Mouse (Mus musculus) large intestine, adult 2 months (tissue): ENCODE data around the gene Fgf2. TPM values are rescaled to one million over a fixed set of nuclear protein-coding genes. Genes with fewer than 3 reads are reported as not detected.
A peak's percentile ranks its signal among the peaks of the same experiment; 100 is the strongest.

Experiments used
- DNase-seq: peaks from one replicate; pipeline ENCODE4 v3.0.0-alpha.2; 2012; ENCODE audit warnings: low read depth, low spot score
- WGBS: fragments of 180-500 bp; shearing (Covaris S2); methylation state at CpG from one replicate; pipeline ENCODE4 v1.1.7; 2018; 5-methylcytosine and 5-hydroxymethylcytosine counted together
- polyA plus RNA-seq: library from polyadenylated mRNA; depleted of rRNA; stranded (reverse); fragments of >200 nt; gene quantifications from 2 replicates; pipeline ENCODE4 v1.2.3, GENCODE M21; 2012; rRNA removed

The Fgf2 gene
- polyA plus RNA-seq = 0.57 and 0.82 TPM in 2 replicates

DNA sequence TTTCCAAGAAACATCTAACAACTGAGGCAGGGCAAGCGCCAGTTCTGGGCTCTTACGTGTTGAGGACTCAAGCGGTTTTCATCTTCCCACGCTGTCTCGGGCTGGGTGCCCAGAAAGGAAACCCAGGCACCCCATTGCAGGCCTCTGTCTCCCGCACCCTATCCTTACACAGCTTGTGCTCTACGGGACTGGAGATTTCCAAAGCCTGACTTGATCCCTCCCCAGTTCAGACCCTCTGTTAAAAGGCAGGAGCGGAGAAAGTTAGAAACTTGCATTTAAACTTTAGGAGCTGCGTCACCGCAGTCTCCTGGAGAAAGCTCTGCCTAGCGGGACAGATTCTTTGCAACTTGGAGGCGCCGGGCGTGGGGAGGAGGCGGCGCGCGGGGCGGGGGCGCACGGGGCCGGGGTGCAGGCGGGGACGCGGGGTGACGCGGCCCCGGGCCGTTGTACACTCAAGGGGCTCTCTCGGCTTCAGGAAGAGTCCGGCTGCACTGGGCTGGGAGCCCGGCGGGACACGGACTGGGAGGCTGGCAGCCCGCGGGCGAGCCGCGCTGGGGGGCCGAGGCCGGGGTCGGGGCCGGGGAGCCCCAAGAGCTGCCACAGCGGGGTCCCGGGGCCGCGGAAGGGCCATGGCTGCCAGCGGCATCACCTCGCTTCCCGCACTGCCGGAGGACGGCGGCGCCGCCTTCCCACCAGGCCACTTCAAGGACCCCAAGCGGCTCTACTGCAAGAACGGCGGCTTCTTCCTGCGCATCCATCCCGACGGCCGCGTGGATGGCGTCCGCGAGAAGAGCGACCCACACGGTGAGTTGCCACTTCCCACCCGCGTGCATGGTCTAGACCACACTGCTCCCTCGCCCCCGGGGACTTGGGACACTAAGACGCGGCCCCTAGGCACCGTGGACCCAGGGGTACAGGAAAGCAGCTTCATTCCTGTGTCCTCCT, at the start of gene Fgf2:
TSS of gene Fgf2 (plus strand) at position 126 of the 945 bp plus-strand sequence.
- no peak for DNase-seq
- 3% methylated on average over 75 of the region's 75 CpGs for WGBS

DNA sequence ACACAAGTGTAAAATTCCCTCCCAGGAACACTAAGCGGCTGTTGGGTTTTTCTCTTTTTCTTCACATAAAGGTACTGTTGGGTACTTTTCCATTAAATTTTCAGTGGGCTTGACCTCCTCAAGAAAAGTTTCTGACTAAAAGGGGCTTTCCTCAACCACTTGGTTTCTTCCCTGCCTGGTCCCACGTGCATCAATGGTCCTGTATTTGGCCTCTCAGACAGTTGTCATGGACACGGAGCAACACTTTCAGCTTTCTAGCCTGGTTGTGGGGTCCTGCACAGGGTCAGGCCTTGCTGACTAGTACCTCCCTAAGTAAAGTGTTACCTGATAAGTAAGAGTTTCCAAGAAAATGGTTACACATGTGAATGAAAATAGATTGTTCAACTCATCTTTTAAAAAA, 48.7 kb upstream of the Fgf2 start:
- WGBS = 78% methylated on average over 3 of the region's 3 CpGs
- no peak for DNase-seq

DNA sequence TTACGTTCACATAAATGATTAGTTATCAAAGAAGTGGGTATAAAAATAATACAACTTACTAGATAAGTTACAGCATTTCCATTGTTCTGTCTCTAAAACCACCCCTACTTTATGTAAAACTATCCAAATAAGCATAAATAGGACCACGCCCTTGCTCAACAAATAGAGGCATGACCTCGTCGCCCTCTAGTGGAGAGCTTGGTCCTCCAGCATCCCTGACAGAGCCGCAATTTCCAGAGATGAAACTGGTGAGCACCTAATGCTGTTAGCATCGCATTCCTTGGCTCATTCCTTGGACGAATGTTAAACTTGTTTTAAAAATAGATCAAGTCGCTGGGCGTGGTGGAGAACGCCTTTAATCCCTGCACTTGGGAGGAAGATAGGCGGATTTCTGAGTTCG, 45.5 kb upstream of the Fgf2 start:
- 40% methylated on average over 12 of the region's 12 CpGs for WGBS
- no peak for DNase-seq

DNA sequence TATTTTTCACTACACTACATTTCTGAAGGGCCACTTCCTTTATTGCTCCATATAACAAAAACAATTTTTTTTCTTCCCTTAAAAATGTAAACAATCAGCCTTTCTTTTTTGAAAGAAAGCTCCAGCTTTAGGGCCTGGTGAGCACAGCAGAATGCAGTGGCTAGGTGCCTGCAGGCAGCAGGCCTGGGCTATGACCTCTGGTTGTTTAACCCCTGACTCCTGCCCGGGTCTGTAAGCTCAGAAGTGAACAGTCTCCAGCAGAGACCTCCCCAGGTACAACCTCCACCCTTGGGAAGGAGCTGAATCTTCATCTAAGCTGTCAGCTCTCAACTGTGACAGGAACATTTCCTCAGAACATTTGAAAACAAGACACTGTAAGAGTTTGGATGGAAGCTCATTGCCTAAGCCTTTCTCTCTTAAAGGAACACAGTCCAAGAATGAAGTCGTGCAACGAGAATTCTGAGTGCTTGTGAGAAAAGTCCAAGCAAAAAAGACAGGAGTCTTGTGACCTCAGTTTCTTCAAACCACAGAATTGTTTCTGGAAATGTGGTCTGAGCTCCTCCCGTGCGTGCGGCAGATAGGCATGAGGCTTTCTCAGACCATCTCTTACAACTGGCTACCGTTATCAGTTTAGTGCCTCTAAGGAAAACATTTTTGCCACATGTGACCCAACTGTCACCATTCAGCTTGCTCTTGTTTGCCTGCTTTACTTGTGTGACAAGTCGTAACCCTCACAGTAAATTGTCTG, 44.6 kb upstream of the Fgf2 start:
- DNase-seq = no peak
- WGBS = 58% methylated on average over 8 of the region's 8 CpGs

DNA sequence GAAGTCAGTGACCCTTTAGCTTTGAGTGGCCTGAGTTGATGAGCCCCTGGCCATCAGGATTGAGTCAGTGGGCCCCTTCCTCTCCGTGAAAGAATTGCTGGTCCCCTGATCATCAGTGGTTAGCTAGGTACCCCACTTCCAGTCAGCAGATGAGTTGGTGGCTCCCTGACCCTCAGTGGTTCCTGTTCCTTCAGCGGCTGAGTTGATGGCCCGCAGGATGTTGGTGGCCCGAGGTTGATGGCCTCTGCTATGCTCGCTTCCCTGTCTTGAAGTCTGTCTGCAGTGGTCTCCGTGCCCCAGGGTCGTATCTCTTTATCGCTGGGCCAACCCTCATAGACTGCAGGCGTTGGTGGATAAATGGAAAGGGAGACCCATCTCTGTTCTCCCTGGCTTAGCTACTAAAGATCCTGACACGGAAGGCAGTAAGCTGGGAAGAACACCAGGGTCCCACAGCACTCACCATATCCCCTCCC, 36.2 kb upstream of the Fgf2 start:
- WGBS = 2% methylated on average over 10 of the region's 10 CpGs
- no peak for DNase-seq

DNA sequence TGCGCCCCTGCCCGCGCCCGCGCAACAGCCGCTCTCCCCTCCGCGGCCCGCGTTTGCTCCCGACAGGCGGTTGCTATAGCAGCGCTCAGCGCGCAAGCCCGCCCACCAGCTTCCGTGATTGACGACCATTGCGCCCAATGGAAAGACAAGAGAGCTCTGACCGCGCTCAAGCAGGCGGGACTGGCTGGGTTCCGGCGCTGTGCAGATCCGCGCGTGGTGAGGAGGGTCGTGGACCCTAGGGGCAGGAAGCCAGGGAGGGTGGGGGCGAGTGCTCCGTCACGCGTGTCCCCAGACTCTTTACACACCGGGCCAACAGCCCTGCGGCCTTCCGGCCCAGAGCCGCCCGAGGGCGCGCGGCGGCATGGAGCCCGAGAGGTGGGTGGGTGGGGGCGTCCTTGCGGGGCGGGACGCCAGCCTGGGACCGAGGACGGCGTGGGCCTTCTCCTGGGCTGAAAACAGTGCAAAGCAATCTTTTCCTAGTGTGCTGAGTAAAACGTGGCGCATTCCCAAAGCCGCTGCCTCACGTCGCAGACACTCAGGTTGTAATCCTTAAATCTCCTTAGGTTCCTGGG, 35.7 kb upstream of the Fgf2 start, which contains the start of the genes Bbs12 and Cetn4:
TSS of gene Bbs12 (plus strand) at position 185 of the 572 bp plus-strand sequence.
TSS of gene Cetn4 (minus strand) at position 339 of the 572 bp plus-strand sequence.
- 1% methylated on average over 53 of the region's 54 CpGs for WGBS
- peak; percentile 64 for DNase-seq

DNA sequence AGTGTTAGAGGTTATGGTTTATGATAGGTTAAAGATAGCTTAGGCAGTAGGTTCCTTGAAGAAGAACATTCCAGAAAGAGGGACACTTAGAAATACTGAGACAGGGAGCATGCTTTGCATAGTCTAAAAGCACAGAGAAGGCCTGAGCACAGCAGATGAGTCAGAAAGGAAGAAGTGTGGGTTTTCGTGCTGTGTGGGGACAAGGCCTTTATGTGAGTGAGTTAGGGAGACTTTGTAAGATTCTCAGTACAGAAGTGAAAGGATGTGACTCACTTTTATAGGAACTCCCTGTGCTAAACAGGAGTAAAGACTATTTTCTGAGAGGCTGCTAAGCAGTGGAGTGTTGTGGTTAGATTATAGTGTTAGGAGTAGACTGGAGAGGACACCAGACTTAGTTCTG, 34.8 kb upstream of the Fgf2 start:
- DNase-seq = no peak

DNA sequence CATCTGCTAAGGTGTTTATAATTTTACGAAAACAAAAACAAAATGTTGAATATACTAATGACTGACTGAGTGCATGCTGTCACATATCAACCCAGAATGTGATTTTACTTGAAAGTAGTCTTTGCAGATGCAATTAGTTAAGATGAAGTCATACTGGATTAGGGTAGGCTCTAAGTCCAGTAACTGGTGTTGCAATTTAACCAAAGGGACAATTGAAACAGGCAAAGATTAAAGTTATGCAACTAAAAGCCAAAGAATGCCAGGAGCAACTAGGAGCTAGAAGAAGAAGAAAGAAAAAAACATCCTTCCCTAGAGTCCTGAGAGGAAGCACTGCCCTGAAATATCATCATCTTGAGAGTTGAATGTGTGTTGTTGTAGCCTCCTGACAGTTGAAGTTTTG, 31.9 kb upstream of the Fgf2 start:
- 88% methylated on average over 1 of the region's 1 CpGs for WGBS
- no peak for DNase-seq

More for the DNA sequence above, 34.8 kb upstream of the Fgf2 start:
- WGBS = 17% methylated on average over 1 of the region's 1 CpGs

DNA sequence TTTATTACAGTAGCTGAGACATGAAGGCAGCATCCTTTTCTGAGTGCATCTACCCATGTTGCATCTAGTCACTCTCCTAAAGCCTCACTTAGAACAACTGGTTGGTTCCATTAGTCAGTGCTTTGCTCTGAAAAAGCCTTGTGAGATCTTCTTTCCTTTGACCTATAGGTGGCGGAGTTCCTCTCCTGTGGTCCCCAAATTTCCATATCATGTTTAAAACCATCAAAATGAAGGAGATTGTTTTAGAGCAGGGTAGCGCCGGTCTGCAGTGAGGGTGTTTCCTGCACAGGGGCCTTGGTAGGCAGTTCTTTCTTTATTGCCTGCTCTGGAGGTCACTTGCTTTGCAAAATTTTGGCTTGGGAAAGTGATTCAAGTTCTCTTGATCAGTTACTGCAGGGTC, 23.8 kb upstream of the Fgf2 start:
- no peak for DNase-seq
- WGBS = 36% methylated on average over 3 of the region's 3 CpGs

DNA sequence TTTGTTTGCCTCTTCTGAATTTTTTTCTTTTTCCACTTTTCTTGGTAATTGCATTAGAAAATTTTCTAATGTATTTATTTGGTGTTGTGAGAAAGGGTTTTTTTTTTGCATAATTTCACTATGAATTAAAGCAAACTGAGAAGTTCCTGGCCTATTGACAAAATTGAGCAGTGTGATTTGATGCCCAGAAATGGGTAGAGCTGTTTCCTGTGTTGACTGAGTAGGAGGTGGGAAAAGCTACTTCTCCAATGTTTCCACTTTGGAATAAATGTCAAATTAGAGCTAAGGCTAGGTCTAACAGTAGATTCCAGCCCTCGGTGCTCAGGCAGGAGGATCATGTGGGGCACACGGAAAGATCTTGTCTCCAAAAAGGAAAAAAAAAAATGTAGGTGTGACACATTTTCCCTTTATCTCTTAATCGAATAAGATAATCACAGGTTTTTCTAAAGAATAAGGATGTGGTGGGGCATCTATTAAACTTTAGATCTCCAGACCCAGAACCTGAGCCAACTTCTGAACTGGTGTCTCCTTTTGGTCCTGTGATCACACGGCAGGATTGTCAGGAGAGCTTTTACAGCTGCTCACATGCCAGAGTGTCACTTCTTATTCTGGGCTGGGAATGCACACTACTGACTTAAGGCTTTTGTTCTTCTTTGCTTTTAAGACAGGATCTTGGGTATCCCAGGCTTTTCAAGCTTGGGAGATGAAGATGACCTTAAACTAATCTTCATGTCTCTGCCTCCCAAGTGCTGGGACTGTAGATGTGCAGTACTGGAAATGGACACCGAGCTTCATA, 22.6 kb upstream of the Fgf2 start:
- 82% methylated on average over 5 of the region's 5 CpGs for WGBS
- no peak for DNase-seq

DNA sequence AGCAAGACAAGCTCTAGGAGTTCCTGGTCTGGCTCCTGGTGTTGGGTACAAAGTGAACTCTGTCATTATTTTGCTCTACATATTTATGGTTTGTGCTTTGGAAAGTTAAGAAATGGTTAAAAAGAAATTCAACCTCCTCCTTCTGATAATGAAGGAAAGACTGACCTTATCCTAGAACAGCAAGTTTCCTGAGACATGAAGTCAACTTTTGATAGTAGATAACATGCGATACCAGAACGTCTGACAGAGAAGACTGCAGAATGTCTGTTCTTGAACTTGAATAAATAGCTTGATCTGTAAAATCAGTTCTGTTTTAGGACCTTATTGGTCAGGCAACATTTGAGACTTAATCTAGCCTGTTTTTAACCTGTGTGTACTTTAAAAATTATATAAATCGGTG, 21.5 kb upstream of the Fgf2 start:
- no peak for DNase-seq
- WGBS = 90% methylated on average over 3 of the region's 3 CpGs

DNA sequence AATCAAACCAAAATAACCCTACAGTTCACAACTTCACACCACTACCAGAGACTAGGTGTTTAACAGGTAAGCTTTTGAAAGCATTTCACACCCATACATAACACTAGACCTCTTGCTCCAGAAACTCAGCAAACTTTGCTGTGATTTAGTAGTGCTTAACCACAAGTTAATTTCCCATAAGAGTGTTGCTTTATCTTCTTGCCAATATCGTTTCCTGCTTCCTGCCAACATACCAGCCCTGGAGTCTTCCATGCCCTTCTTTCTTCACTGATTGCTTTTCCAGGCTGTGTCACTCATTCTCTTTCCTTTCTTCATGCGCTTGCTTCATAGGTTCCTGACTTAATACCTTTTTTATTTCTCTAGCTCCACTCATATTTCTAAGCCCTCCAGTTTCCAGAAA, 19.7 kb upstream of the Fgf2 start:
- no peak for DNase-seq
- WGBS = 63% methylated on average over 2 of the region's 2 CpGs

DNA sequence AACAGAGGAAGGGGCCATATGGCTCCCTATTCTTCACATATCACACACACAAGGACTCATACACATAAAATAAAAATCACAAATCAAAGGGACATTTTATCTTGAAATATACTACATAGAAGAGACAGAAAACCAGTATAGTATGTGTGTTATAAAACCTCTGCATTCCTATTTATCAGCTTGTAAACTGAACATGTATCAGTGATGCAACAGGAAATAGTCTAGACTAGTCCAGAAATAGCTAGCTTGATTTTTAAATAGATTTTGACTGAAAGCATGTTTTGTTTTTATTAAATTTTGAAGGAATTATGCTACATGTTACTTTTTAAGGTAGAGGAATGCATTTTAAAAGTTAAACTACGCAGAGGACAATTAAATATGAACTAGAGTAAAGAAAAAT, 18.2 kb upstream of the Fgf2 start:
- WGBS = 87% methylated on average over 1 of the region's 1 CpGs
- no peak for DNase-seq

DNA sequence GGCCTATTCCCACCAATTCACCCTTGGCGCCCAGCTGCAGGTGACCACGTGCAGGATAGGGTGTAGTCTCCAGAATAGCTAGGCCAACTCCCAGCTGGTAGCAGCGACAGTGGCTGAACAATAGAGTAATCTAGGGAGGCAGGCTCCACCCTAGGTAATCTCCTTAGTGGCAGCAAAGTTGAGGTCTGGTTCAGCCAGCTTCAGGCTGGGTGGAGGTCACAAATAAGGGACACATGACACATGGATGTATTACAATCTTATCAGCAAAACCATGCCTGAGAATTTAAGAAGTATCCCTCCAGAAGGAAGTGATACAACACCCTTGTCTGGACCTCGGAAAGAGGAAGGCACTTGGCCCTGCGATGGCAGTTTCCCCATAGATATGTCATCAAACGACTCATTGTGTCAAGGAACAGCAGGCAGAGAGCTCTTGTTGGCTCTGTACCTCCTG, 16.1 kb upstream of the Fgf2 start:
- WGBS = 57% methylated on average over 6 of the region's 6 CpGs
- DNase-seq = no peak

DNA sequence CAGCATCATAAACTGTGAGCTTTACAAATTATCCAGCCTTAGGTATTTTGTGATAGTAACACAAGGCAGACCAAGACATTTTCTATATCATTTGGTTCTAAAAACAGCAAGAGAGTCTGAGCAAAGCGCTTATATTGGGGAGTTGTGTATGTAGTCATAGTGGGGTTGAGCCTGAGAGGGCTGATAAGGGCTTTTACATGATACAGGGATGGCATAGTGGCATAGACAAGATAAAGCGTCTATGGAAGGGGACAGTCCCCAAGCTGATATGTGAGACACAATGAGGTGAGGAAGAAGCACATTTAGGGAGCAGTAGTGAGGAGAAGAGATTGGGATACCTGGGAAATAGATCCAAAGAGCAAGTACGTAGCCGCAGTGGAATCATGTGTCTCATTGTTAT, 14.1 kb upstream of the Fgf2 start:
- no peak for DNase-seq
- WGBS = 94% methylated on average over 4 of the region's 4 CpGs

DNA sequence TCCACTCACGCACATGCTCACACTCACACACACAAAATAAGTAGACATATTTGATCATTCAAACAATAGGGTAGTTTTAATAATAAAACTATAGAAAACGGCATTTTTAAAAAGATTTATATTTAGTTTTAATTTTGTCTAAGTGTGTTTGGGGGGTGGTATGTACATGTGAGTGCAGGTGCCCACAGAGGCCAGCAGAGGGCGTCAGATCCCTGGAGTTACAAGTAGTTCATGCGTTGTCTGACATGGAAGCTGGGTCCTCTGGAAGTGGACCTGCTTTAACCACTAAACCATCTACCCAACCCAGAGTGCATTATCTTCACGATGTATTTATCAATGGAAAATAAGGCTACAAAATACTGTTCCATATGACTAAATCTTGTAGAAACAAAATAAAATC, 7.0 kb upstream of the Fgf2 start:
- no peak for DNase-seq
- WGBS = 70% methylated on average over 5 of the region's 5 CpGs

DNA sequence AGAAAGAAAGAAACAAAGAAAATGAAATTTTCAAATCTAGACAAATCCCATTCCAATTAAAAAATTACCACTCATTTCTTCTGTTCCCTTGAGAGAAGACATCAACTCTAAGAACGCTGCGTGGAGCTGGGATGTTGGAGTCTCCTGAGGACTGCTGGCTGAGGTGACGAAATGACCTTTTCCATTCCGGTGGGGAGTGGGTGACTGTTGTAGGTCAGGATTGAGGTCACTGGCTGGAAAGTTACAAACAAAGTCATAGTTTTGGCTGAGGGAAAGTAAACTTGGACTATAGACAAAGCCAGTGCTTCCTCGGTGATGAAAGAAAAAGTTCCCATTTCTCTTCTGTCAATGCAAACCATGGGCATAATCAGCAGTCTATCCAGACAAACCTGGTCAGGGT, 5.3 kb upstream of the Fgf2 start:
- DNase-seq = no peak
- WGBS = 58% methylated on average over 5 of the region's 5 CpGs

DNA sequence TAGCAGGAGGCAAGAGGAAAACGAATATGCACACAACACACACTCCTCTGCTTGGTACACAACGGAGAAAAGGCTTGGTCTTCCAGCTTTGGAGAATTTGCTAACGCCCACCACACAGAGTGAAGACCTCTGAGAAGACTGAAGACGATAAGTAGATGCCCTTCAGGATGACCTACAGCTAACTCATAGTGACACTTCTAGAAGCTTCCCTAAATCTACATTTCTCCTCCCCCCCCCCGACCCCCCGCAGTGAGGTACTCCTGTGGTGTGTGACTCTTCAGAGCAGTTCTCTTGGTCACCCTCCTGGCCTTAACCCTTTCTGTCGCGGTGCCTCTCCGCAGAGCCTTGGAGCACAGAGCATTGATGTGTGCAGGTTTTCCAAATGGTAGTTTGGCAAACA, 475 bp upstream of the Fgf2 start:
- 38% methylated on average over 9 of the region's 9 CpGs for WGBS

DNA sequence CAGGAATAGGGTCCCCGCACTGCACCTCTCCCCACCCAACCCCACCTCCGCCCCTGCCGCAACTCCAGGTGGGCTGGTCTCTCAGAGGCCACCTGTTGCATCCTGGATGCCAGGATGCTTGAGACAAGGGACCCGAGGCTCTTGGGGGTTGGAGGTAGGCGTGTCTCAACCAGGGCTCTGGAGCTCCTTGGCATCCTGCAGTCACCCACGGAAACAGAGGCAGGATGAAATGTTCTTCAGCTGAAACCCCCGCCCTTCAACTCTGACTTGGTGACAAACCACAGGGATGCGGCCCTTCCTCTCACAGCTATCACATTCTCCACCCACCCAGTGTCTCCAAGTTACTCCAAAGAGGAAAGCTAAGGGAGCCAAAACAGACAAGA, 1.0 kb downstream of the Fgf2 start:
- no peak for DNase-seq
- 12% methylated on average over 8 of the region's 8 CpGs for WGBS

More for the DNA sequence above, 475 bp upstream of the Fgf2 start:
- DNase-seq = no peak
